Mouse (Mus musculus) right cerebral cortex, postnatal 4 days (tissue): ENCODE measurements at regions not wholly inside any gene's neighbourhood (a gene's known extent, or its start where the extent isn't known, plus 50 kb on each side); places are given as distances from the start of the nearest gene placed in this dataset.

Experiments used
- DNase-seq: peaks from one replicate; pipeline ENCODE4 v3.0.0-alpha.2; 2022

DNA sequence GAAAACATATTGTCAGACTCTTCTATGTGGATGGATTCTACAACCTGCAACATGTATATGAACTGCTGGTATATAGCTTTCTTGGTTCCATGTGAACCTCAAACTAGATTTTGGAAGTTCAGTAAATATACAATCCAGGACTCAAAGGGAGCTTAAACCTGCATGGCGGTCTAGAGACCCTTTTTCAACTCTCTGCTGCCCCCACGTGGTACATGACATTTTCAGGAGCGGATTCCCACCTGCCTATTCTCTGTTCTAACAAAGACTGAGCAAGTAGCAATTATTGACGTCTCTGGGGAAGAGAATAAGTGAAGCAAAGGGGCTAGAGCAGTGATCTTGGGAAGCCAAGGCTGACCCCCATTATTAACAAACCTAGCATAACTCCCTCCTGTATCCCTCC, 127.1 kb upstream of the Snx19 start:
- peak; percentile 89 for DNase-seq

GRCm38 (mm10) chr9:30308281-30308680, 118.6 kb upstream of the Snx19 start:
- no peak for DNase-seq

- no peak for DNase-seq
These were observed 113.5 kb upstream of the Snx19 start for GRCm38 (mm10) chr9:30313360-30313759.

GRCm38 (mm10) chr9:30314355-30315171, 112.3 kb upstream of the Snx19 start:
- peak; percentile 22 for DNase-seq

DNA sequence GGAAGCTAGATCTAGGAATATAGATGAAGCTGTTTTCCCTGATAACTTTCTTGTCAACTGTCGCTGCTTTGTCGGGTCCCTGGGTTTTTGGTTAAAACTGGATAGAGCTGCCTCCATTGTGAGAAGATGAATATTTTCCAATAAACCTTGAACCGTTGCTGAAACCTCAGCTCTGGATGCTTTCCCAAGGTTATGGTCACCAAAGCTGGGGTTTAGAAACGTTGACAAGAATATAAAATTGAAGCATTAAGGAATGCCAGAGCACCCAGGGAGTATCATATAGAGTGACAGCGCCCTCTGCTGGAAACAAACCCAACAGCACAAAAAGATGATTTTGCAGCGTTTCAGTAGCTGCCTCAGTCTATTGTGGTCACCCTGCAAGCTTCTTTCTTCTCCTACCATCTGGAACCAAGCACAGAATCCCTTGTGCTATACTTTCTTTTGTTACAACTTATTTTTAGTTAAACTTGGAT, 111.7 kb upstream of the Snx19 start:
- DNase-seq, result peak; percentile 80

DNA sequence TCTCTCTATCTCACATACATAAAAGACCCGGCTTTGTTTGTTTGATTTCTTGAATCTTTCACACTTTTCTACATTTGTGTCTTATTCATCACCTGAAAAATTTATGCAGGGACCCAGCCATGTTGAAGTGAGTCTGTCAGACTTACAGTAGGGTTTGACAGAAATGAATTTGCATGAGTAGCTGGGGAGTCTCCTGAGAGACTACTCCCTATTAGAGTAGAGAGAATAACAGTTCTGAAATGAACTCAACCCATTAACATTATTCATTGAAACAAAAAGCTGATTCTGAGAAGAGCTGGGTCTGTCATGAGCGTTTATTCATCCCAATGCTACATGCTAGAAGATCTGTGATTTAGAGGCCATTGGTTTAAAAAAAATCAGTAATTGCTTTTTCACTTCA, 82.0 kb upstream of the Snx19 start:
- no peak for DNase-seq

GRCm38 (mm10) chr9:30353965-30354364, 72.9 kb upstream of the Snx19 start:
- no peak for DNase-seq

DNA sequence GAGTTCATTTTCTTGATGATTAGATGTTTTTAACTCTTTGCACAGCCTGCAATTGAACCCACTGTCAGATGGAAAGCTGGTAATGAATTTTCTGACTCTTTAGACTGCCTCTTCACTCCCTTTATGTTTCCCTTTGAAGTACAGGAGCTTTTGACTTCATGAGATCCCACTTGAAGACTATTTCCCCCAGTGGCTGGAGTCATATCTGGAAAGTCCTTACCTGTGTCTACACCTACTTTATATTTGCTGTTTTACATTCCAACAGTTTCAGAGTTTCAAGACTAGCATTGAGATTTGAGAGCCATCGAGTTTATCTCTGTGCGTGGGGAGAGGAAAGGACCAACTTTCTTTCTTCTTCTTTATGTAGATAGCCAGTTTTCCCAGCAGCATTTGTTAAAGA, 71.3 kb upstream of the Snx19 start:
- DNase-seq, result no peak

DNA sequence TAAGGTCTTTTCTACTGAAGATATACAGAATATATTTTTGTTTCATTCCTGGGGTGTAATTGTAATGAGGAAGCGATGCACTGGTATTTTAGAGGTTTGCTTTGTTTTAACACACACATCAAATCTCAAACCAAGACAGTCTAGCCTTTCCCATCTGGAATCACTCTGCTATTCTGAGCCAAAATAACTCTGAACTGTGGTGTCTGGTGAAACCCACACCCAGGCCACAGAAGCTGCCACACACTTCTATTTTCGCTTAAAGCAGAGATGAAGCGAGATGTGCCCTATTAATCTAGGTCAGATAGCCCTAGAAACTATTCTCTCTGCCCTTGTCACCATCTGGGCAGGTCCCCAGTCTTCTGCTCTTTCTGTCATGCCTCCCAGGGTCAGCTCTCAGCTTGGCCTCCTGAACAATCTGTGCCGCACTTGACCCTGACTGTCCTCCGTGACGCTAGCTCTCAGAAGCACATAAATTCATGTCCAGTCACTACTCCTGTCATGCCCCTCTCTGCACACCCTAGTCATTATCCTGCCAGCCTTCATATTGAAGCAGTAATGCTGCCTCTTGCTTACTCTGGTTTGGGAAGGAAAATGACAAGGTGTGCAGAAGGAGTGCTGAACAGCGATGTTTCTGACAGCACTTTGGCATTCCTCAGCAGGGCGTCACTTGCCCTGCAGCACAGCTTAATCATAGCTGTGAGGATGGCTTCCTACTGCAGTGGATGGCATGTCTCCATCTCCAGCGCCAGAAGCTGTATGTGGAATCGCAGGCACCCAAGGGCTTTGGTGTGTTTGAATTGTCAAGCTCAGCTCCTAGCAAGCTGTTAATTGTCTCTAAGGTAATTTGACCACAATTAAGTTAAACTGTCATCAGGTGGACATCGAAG, 57.1 kb upstream of the Snx19 start:
- no peak for DNase-seq

DNA sequence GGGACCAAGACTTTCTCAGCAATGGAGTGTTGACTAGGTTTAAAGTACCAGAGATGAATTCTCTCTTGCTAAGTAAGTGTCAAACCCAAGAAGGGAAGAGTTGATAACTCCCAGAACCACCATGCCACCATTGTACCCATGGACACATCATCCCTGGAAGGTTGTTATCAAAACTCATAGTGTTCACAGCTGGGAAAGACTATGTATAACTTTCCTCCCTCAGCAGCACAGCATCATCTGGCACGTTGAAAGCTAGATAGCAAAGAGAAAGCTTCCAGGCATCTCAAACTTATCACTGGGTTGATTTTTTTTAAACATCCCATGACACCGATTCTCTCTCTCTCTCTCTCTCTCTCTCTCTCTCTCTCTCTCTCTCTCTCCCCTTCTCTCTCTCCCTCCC, 56.1 kb upstream of the Snx19 start:
- DNase-seq, result no peak

GRCm38 (mm10) chr9:30376908-30377307, 50.0 kb upstream of the Snx19 start:
- no peak for DNase-seq
